Mouse (Mus musculus): ENCODE measurements at regions not wholly inside any gene's neighbourhood (a gene's known extent, or its start where the extent isn't known, plus 50 kb on each side); places are given as distances from the start of the nearest gene placed in this dataset.
"Not testable (repeated sequence)": the region's sequence is repeated elsewhere in the genome, so short reads cannot be mapped to it uniquely, and the experiment has no call there.

DNA sequence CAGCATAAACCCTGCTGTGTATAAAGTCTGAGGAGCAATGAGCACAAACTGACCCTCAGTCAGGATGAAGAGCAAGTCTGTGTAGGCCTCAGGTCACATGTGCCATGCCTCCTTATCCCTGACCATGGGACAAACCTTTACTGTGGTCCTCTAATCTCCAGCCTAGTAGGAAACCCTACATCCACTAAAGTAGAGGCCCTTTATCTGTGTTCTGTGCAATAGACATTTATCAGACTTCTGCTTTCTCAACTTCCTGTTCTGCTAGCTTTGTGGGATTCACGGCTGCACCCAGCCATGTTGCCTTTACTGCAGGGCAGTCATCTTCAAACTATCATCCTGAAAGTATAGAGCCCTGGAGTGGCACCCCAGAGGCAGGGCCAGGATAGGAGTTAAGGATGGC, 310.8 kb upstream of the Vmn1r3 start:
- not testable (repeated sequence) for TF ChIP-seq POLR2A (IDR thresholded peaks at IDR 0.05; ENCODE audit: control insufficient read depth in 1 of 2, insufficient read depth in 1 of 2, low read depth in 1 of 2, low read length in 2 of 2, poor library complexity in 1 of 2); HCFC1 (IDR thresholded peaks at IDR 0.05; ENCODE audit: low read depth, low read length); ETS1 (IDR thresholded peaks at IDR 0.05; ENCODE audit: low read depth, low read length); MAFK (IDR thresholded peaks at IDR 0.05; ENCODE audit: borderline replicate concordance, low read depth, low read length)

Data from MEL (cell line).